Mouse (Mus musculus): ENCODE results near the gene Ubl3.

Gene Ubl3

GRCm38 (mm10) chr5:148532201-148532600, 20.4 kb downstream of the Ubl3 start:
- no peak for DNase-seq (ENCODE audit: low read depth in 2 of 2, low spot score in 2 of 2)

GRCm38 (mm10) chr5:148527632-148528031, 25.0 kb downstream of the Ubl3 start:
- no peak for DNase-seq (ENCODE audit: low read depth in 2 of 2, low spot score in 2 of 2)

- DNase-seq (ENCODE audit: low read depth in 2 of 2, low spot score in 2 of 2) = no peak
These were observed 26.0 kb downstream of the Ubl3 start for GRCm38 (mm10) chr5:148526631-148527030.

GRCm38 (mm10) chr5:148523202-148523971, 29.2 kb downstream of the Ubl3 start:
- DNase-seq (ENCODE audit: low read depth in 2 of 2, low spot score in 2 of 2) = no peak

- no peak for DNase-seq (ENCODE audit: low read depth in 2 of 2, low spot score in 2 of 2)
These were observed 30.2 kb downstream of the Ubl3 start for GRCm38 (mm10) chr5:148522378-148522777.

- DNase-seq (ENCODE audit: low read depth in 2 of 2, low spot score in 2 of 2) = no peak
These were observed 35.1 kb downstream of the Ubl3 start for GRCm38 (mm10) chr5:148517445-148517844.

- DNase-seq (ENCODE audit: low read depth in 2 of 2, low spot score in 2 of 2) = no peak
These were observed 40.4 kb downstream of the Ubl3 start for GRCm38 (mm10) chr5:148512042-148512640.

- DNase-seq (ENCODE audit: low read depth in 2 of 2, low spot score in 2 of 2) = no peak
These were observed 42.3 kb downstream of the Ubl3 start for GRCm38 (mm10) chr5:148510265-148510664.

GRCm38 (mm10) chr5:148509731-148510130, 42.9 kb downstream of the Ubl3 start:
- no peak for DNase-seq (ENCODE audit: low read depth in 2 of 2, low spot score in 2 of 2)

GRCm38 (mm10) chr5:148508901-148509604, 43.5 kb downstream of the Ubl3 start:
- no peak for DNase-seq (ENCODE audit: low read depth in 2 of 2, low spot score in 2 of 2)

- DNase-seq (ENCODE audit: low read depth in 2 of 2, low spot score in 2 of 2) = no peak
These were observed 47.2 kb downstream of the Ubl3 start for GRCm38 (mm10) chr5:148505381-148505780.

GRCm38 (mm10) chr5:148502237-148502636, 50.4 kb downstream of the Ubl3 start:
- no peak for DNase-seq (ENCODE audit: low read depth in 2 of 2, low spot score in 2 of 2)

GRCm38 (mm10) chr5:148501228-148501957, 51.2 kb downstream of the Ubl3 start:
- no peak for DNase-seq (ENCODE audit: low read depth in 2 of 2, low spot score in 2 of 2)

- no peak for DNase-seq (ENCODE audit: low read depth in 2 of 2, low spot score in 2 of 2)
These were observed 52.1 kb downstream of the Ubl3 start for GRCm38 (mm10) chr5:148500516-148500915.

- no peak for DNase-seq (ENCODE audit: low read depth in 2 of 2, low spot score in 2 of 2)
These were observed 53.0 kb downstream of the Ubl3 start for GRCm38 (mm10) chr5:148499616-148500015.

GRCm38 (mm10) chr5:148495991-148496390, 56.6 kb downstream of the Ubl3 start:
- no peak for DNase-seq (ENCODE audit: low read depth in 2 of 2, low spot score in 2 of 2)

GRCm38 (mm10) chr5:148495173-148495572, 57.4 kb downstream of the Ubl3 start:
- DNase-seq (ENCODE audit: low read depth in 2 of 2, low spot score in 2 of 2) = peak; percentile 46 to 58

- DNase-seq (ENCODE audit: low read depth in 2 of 2, low spot score in 2 of 2) = no peak
These were observed 58.3 kb downstream of the Ubl3 start for GRCm38 (mm10) chr5:148494249-148494648.

GRCm38 (mm10) chr5:148493025-148493424, 59.6 kb downstream of the Ubl3 start:
- no peak for DNase-seq (ENCODE audit: low read depth in 2 of 2, low spot score in 2 of 2)

- no peak for DNase-seq (ENCODE audit: low read depth in 2 of 2, low spot score in 2 of 2)
These were observed 62.2 kb downstream of the Ubl3 start for GRCm38 (mm10) chr5:148490391-148490790.

GRCm38 (mm10) chr5:148489724-148490193, 62.8 kb downstream of the Ubl3 start:
- no peak for DNase-seq (ENCODE audit: low read depth in 2 of 2, low spot score in 2 of 2)
